Mouse (Mus musculus) midbrain, embryonic 13.5 days (tissue): ENCODE measurements at regions not wholly inside any gene's neighbourhood (a gene's known extent, or its start where the extent isn't known, plus 50 kb on each side); places are given as distances from the start of the nearest gene placed in this dataset.
"Not testable (repeated sequence)": the region's sequence is repeated elsewhere in the genome, so short reads cannot be mapped to it uniquely, and the experiment has no call there.

ENCODE experiments used
- ATAC-seq: fragments of 200-750 bp; cut with Nextera tagmentation; 2 replicates; pipeline ENCODE4 v1.8.0; 2017; ENCODE audit warnings: mild to moderate bottlenecking, moderate TSS enrichment, moderate library complexity
- H3K27ac ChIP-seq: fragments of 300-500 bp; sonication (generic); 2 replicates; pipeline ENCODE4 v1.5.1; 2015; ENCODE audit warnings: inconsistent platforms, mild to moderate bottlenecking, moderate library complexity
- H3K27me3 ChIP-seq: fragments of 300-500 bp; sonication (generic); 2 replicates; pipeline ENCODE4 v1.6.1; 2015; ENCODE audit warnings: mild to moderate bottlenecking, inconsistent platforms
- H3K36me3 ChIP-seq: fragments of 300-500 bp; sonication (generic); 2 replicates; pipeline ENCODE4 v1.6.1; 2015; ENCODE audit warnings: mild to moderate bottlenecking, inconsistent platforms
- H3K4me1 ChIP-seq: fragments of 300-500 bp; sonication (generic); replicated peaks from 2 replicates; pipeline ENCODE4 v1.6.1; 2015; ENCODE audit warnings: inconsistent platforms
- H3K4me2 ChIP-seq: fragments of 300-500 bp; sonication (generic); replicated peaks from 2 replicates; pipeline ENCODE4 v1.6.1; 2015; ENCODE audit warnings: moderate library complexity, mild to moderate bottlenecking, inconsistent platforms
- H3K4me3 ChIP-seq: fragments of 300-500 bp; sonication (generic); replicated peaks from 2 replicates; pipeline ENCODE4 v1.5.1; 2015; ENCODE audit warnings: mild to moderate bottlenecking, inconsistent platforms
- H3K9ac ChIP-seq: fragments of 300-500 bp; sonication (generic); replicated peaks from 2 replicates; pipeline ENCODE4 v1.6.1; 2015; ENCODE audit warnings: mild to moderate bottlenecking, inconsistent platforms
- H3K9me3 ChIP-seq: fragments of 300-500 bp; sonication (generic); 2 replicates; pipeline ENCODE4 v1.6.1; 2016; ENCODE audit warnings: mild to moderate bottlenecking, inconsistent platforms
- WGBS: fragments of 180-500 bp; shearing (Covaris S2); methylation state at CpG from one replicate; pipeline ENCODE4 v1.1.7; 2015; 5-methylcytosine and 5-hydroxymethylcytosine counted together

GRCm38 (mm10) chr14:104731319-104731995 lies 209.0 kb upstream of the Rnf219 start:
- Histone ChIP-seq H3K36me3 (no peaks in the 10 kb centered on the region), H3K9me3 (no peaks in the 10 kb centered on the region), H3K4me1 (no peaks in the 10 kb centered on the region), H3K9ac (no peak overlapping the region), H3K4me2 (no peak overlapping the region), H3K27ac (no peak overlapping the region), H3K4me3 (no peak overlapping the region), H3K27me3 (no peaks in the 10 kb centered on the region)
- ATAC-seq: no peak
- 81% methylated on average over 3 of the region's 3 CpGs for WGBS

- not testable (repeated sequence) for H3K9ac ChIP-seq, H3K4me3 ChIP-seq, H3K4me1 ChIP-seq, H3K36me3 ChIP-seq, H3K27me3 ChIP-seq, H3K27ac ChIP-seq, ATAC-seq, H3K4me2 ChIP-seq, H3K9me3 ChIP-seq
- 96% methylated on average over 24 of the region's 24 CpGs for WGBS
These were observed 193.2 kb upstream of the Rnf219 start for GRCm38 (mm10) chr14:104715651-104716050.

GRCm38 (mm10) chr14:104702283-104702893 lies 179.9 kb upstream of the Rnf219 start:
- 67% methylated on average over 8 of the region's 8 CpGs for WGBS
- Histone ChIP-seq H3K9ac (no peak overlapping the region), H3K27me3 (no peaks in the 10 kb centered on the region), H3K4me3 (no peak overlapping the region), H3K4me2 (no peak overlapping the region), H3K4me1 (no peaks in the 10 kb centered on the region), H3K36me3 (no peaks in the 10 kb centered on the region), H3K9me3 (no peaks in the 10 kb centered on the region), H3K27ac (no peak overlapping the region)
- ATAC-seq: no peak

GRCm38 (mm10) chr14:104698962-104699361 lies 176.5 kb upstream of the Rnf219 start:
- Histone ChIP-seq H3K4me3 (no peak overlapping the region), H3K9me3 (no peaks in the 10 kb centered on the region), H3K27me3 (no peaks in the 10 kb centered on the region), H3K4me1 (peaks cover 7% of the 10 kb centered on the region; the same call in 1 of the 2 replicates), H3K9ac (no peak overlapping the region), H3K27ac (no peak overlapping the region), H3K36me3 (no peaks in the 10 kb centered on the region), H3K4me2 (no peak overlapping the region)
- WGBS: 89% methylated on average over 4 of the region's 4 CpGs
- ATAC-seq: no peak

- Histone ChIP-seq H3K4me1 (peaks cover 7% of the 10 kb centered on the region; the same call in 1 of the 2 replicates), H3K9ac (no peak overlapping the region), H3K27me3 (no peaks in the 10 kb centered on the region), H3K36me3 (no peaks in the 10 kb centered on the region), H3K9me3 (no peaks in the 10 kb centered on the region), H3K4me3 (no peak overlapping the region), H3K4me2 (no peak overlapping the region), H3K27ac (no peak overlapping the region)
- 65% methylated on average over 4 of the region's 4 CpGs for WGBS
- no peak for ATAC-seq
These were observed 172.7 kb upstream of the Rnf219 start for GRCm38 (mm10) chr14:104695101-104695500.

GRCm38 (mm10) chr14:104694174-104694803 lies 171.8 kb upstream of the Rnf219 start:
- Histone ChIP-seq H3K4me1 (peaks cover 7% of the 10 kb centered on the region; the same call in 1 of the 2 replicates), H3K27ac (no peak overlapping the region), H3K4me3 (no peak overlapping the region), H3K9ac (no peak overlapping the region), H3K27me3 (no peaks in the 10 kb centered on the region), H3K9me3 (no peaks in the 10 kb centered on the region), H3K4me2 (no peak overlapping the region), H3K36me3 (no peaks in the 10 kb centered on the region)
- 74% methylated on average over 14 of the region's 14 CpGs for WGBS
- ATAC-seq: peak; percentile 83

- H3K4me3 ChIP-seq: no peak overlapping the region
- whole genome bisulfite sequencing: 93% methylated on average over 5 of the region's 5 CpGs
- H3K27me3 ChIP-seq: no peaks in the 10 kb centered on the region
These were observed 170.2 kb upstream of the Rnf219 start for GRCm38 (mm10) chr14:104692616-104693015.

GRCm38 (mm10) chr14:104688440-104688839 lies 166.0 kb upstream of the Rnf219 start:
- no peak overlapping the region for H3K4me2 ChIP-seq
- H3K27me3 ChIP-seq: no peaks in the 10 kb centered on the region
- no peak overlapping the region for H3K27ac ChIP-seq
- no peak for ATAC-seq
- no peaks in the 10 kb centered on the region for H3K9me3 ChIP-seq
- no peaks in the 10 kb centered on the region for H3K36me3 ChIP-seq
- no peak overlapping the region for H3K4me3 ChIP-seq
- H3K4me1 ChIP-seq: no peaks in the 10 kb centered on the region
- 80% methylated on average over 3 of the region's 3 CpGs for whole genome bisulfite sequencing
- H3K9ac ChIP-seq: no peak overlapping the region

More at GRCm38 (mm10) chr14:104692616-104693015, 170.2 kb upstream of the Rnf219 start:
- Histone ChIP-seq H3K4me1 (peaks cover 7% of the 10 kb centered on the region; the same call in 1 of the 2 replicates), H3K27ac (no peak overlapping the region), H3K36me3 (no peaks in the 10 kb centered on the region), H3K9ac (no peak overlapping the region), H3K9me3 (no peaks in the 10 kb centered on the region), H3K4me2 (no peak overlapping the region)
- ATAC-seq: no peak

GRCm38 (mm10) chr14:104676810-104677209 lies 154.4 kb upstream of the Rnf219 start:
- no peaks in the 10 kb centered on the region for H3K9me3 ChIP-seq
- peak; percentile 95 for ATAC-seq
- H3K27ac ChIP-seq: peak overlapping the region; percentile 51; the same call in 1 of the 2 replicates
- no peak overlapping the region for H3K4me3 ChIP-seq
- H3K9ac ChIP-seq: no peak overlapping the region
- H3K36me3 ChIP-seq: no peaks in the 10 kb centered on the region
- no peak overlapping the region; the same call in 1 of the 2 replicates for H3K4me2 ChIP-seq
- H3K4me1 ChIP-seq: peaks cover 12% of the 10 kb centered on the region
- no peaks in the 10 kb centered on the region for H3K27me3 ChIP-seq
- 7% methylated on average over 7 of the region's 7 CpGs for WGBS

- no peak overlapping the region for H3K4me2 ChIP-seq
- no peaks in the 10 kb centered on the region for H3K27me3 ChIP-seq
- WGBS: 85% methylated on average over 1 of the region's 1 CpGs
- H3K27ac ChIP-seq: no peak overlapping the region
- H3K36me3 ChIP-seq: no peaks in the 10 kb centered on the region
- H3K9ac ChIP-seq: no peak overlapping the region
- ATAC-seq: no peak
- no peaks in the 10 kb centered on the region for H3K4me1 ChIP-seq
- no peak overlapping the region for H3K4me3 ChIP-seq
- H3K9me3 ChIP-seq: no peaks in the 10 kb centered on the region
These were observed 139.3 kb upstream of the Rnf219 start for GRCm38 (mm10) chr14:104661696-104662095.

GRCm38 (mm10) chr14:104658751-104659150 lies 136.3 kb upstream of the Rnf219 start:
- no peak for ATAC-seq
- no peak overlapping the region for H3K27ac ChIP-seq
- H3K9ac ChIP-seq: no peak overlapping the region

GRCm38 (mm10) chr14:104649980-104650379 lies 127.5 kb upstream of the Rnf219 start:
- Histone ChIP-seq H3K9ac (no peak overlapping the region), H3K4me2 (no peak overlapping the region), H3K4me1 (peaks cover 9% of the 10 kb centered on the region), H3K27ac (no peak overlapping the region), H3K4me3 (no peak overlapping the region), H3K27me3 (no peaks in the 10 kb centered on the region), H3K36me3 (no peaks in the 10 kb centered on the region), H3K9me3 (no peaks in the 10 kb centered on the region)
- ATAC-seq: no peak
- WGBS: 69% methylated on average over 5 of the region's 5 CpGs

More at GRCm38 (mm10) chr14:104658751-104659150, 136.3 kb upstream of the Rnf219 start:
- WGBS: 93% methylated on average over 1 of the region's 1 CpGs
- Histone ChIP-seq H3K4me3 (no peak overlapping the region), H3K9me3 (no peaks in the 10 kb centered on the region), H3K27me3 (no peaks in the 10 kb centered on the region), H3K4me2 (no peak overlapping the region), H3K36me3 (no peaks in the 10 kb centered on the region), H3K4me1 (no peaks in the 10 kb centered on the region)
